Mouse (Mus musculus) heart, embryonic 12.5 days (tissue): ENCODE measurements around the gene Aldh3b2. TPM values are rescaled to one million over a fixed set of nuclear protein-coding genes. Genes with fewer than 3 reads are reported as not detected.

Experiments
- ATAC-seq: fragments of 200-750 bp; cut with Nextera tagmentation; 2 replicates; pipeline ENCODE4 v1.8.0; 2017; ENCODE audit warnings: moderate TSS enrichment, moderate library complexity; ENCODE audit not compliant: insufficient number of reproducible peaks, low FRiP score
- H3K27ac ChIP-seq: fragments of 300-500 bp; sonication (generic); 2 replicates; pipeline ENCODE4 v1.5.1; 2016; ENCODE audit warnings: mild to moderate bottlenecking, moderate library complexity; ENCODE audit not compliant: poor library complexity, severe bottlenecking
- H3K27me3 ChIP-seq: fragments of 300-500 bp; sonication (generic); replicated peaks from 2 replicates; pipeline ENCODE4 v1.6.1; 2016; ENCODE audit warnings: mild to moderate bottlenecking, moderate library complexity
- H3K36me3 ChIP-seq: fragments of 300-500 bp; sonication (generic); 2 replicates; pipeline ENCODE4 v1.6.1; 2016; ENCODE audit warnings: mild to moderate bottlenecking, moderate library complexity
- H3K4me1 ChIP-seq: fragments of 300-500 bp; sonication (generic); replicated peaks from 2 replicates; pipeline ENCODE4 v1.6.1; 2016; ENCODE audit warnings: mild to moderate bottlenecking
- H3K4me2 ChIP-seq: fragments of 300-500 bp; sonication (generic); 2 replicates; pipeline ENCODE4 v1.6.1; 2016; ENCODE audit warnings: mild to moderate bottlenecking, moderate library complexity
- H3K4me3 ChIP-seq: fragments of 300-500 bp; sonication (generic); 2 replicates; pipeline ENCODE4 v1.5.1; 2016; ENCODE audit warnings: mild to moderate bottlenecking
- H3K9ac ChIP-seq: fragments of 300-500 bp; sonication (generic); 2 replicates; pipeline ENCODE4 v1.6.1; 2016; ENCODE audit warnings: mild to moderate bottlenecking, moderate library complexity
- H3K9me3 ChIP-seq: fragments of 300-500 bp; sonication (generic); replicated peaks from 2 replicates; pipeline ENCODE4 v1.6.1; 2016; ENCODE audit warnings: mild to moderate bottlenecking, moderate library complexity
- WGBS: fragments of 180-500 bp; shearing (Covaris S2); methylation state at CpG from one replicate; pipeline ENCODE4 v1.1.7; 2016; 5-methylcytosine and 5-hydroxymethylcytosine counted together
- polyA plus RNA-seq: library from polyadenylated mRNA; unstranded; fragments of >200 nt; fragmentation: Nextera tagmentation; extraction: Ambion mirVana; gene quantifications from 2 replicates; pipeline ENCODE4 v1.2.1, GENCODE M21; 2016

Gene Aldh3b2
- polyA plus RNA-seq, 1 experiment from 2014 or later: 0.86 TPM

DNA sequence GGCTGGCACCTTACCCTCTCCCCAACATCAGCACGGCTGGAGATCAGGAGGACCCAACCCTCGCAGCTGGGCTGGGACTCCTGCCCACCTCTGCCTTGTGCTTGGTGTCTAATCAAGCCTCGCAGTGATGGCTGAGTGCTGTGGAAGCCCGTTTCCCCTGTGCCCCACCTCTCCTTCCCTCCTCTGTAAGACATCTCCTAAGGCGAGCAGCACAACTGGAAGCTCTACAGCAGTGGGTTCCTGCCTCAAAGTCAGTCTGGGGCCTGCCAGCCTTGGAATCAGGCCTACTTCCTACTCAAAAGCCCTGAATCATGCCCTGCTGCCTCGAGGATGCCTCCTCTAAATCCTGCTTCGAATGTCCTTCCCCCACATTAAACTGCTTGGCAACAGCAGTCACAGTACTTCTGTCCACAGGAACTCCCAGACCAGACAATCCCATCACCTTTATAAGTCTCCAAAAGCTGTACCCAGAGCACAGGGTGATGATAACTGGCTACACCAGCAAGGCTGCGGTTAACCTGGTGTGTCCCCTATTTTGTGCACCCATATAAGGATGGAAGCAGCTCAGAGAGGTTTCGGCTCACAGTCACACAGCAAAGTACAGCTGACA is 27.1 kb downstream of the Aldh3b2 start:
- Histone ChIP-seq H3K36me3 (peaks cover 1% of the 10 kb centered on the region; the same call in 1 of the 2 replicates), H3K27me3 (0 out of 2 replicates have a peak, but pooled peaks cover 5% of the 10 kb centered on the region), H3K27ac (no peak overlapping the region), H3K9me3 (no peaks in the 10 kb centered on the region), H3K9ac (peak overlapping the region; percentile 94), H3K4me1 (peaks cover 49% of the 10 kb centered on the region), H3K4me2 (peak overlapping the region; percentile 87), H3K4me3 (peak overlapping the region; percentile 77)
- no peak for ATAC-seq
- 81% methylated on average over 9 of the region's 9 CpGs for WGBS

DNA sequence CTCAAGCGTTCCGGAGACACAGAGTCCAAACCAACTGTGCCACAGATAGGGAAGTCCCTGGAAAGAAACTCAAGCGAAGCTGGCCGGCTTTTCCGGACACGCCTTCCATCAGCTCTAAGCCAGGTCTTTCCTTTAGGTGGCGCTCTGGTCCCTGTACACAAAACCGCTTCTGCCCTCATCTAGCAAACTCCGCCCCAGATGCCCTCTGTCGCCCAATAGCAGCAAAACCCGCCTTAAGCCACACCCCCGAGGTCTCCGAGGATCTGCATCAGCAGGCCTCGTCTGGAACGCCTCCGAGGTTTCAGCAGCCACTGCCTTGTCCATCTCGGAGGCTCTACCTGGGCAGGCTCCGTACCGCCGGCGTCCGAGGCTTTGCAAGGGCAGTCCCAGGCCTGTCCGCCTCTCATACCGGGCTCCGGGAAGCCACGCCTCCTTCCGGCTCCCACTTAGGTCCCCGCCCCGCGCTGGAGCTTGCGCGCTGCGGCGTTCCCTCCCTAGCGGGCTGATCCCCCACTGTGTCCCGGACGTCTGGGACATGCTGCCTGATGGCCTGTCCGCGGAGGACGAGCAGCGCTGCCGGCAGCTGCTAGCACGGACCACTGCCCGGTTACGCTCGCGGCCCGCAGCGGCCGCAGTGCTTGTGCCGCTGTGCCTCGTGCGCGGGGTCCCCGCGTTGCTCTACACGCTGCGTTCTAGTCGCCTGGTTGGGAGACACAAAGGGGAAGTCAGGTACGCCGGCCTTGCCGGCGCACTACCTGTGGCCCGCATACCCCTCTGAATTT is 28.2 kb downstream of the Aldh3b2 start, which contains the start of the genes Nudt8 and Gm49405:
Gene Nudt8, plus strand, starts transcription at position 462 of the 782 bp plus-strand sequence.
Gene Gm49405, plus strand, starts transcription at position 508 of the 782 bp plus-strand sequence.
- peak within 1 kb of the TSS; percentile 87 for H3K4me2 ChIP-seq
- WGBS: under 1% methylated on average over 64 of the region's 64 CpGs
- peaks cover 59% of the 10 kb centered on the region for H3K4me1 ChIP-seq
- 0 out of 2 replicates have a peak, but pooled peaks cover 2% of the 10 kb centered on the region for H3K27me3 ChIP-seq
- peaks cover 9% of the 10 kb centered on the region for H3K36me3 ChIP-seq
- peak within 1 kb of the TSS; percentile 94 for H3K9ac ChIP-seq
- H3K4me3 ChIP-seq: peak within 1 kb of the TSS; percentile 77
- peak; percentile 90 for ATAC-seq
- peak within 1 kb of the TSS; percentile 99 for H3K27ac ChIP-seq
- H3K9me3 ChIP-seq: no peaks in the 10 kb centered on the region

DNA sequence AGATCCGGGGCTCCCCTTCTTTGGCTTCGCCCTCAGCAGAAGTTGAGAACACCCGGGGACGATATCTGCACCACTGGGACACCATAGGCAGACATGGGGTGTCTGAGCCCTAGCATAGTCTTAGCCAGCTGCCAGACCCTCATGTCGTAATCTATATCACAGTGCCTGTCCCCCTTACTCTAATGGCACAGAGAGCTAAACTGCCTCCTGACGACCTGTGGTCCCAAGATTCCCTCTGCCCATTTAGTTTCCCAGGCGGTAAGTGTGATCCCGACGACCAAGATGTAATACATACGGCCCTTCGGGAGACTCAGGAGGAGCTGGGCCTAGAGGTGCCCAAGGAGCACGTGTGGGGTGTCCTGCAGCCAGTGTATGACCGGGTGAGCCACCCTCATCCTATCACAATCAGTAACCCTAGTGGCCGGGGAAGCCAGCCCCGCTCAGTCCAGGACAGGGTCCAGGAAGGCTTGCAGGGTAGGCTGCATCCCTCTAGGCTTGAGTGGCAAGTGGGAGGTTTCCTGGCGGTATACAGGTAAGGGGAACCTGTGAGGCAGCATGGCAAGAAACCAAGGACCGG is 28.9 kb downstream of the Aldh3b2 start:
- no peaks in the 10 kb centered on the region for H3K27me3 ChIP-seq
- 19% methylated on average over 17 of the region's 17 CpGs for WGBS
- no peak for ATAC-seq
- H3K9me3 ChIP-seq: no peaks in the 10 kb centered on the region
- H3K9ac ChIP-seq: peak overlapping the region; percentile 94
- peaks cover 14% of the 10 kb centered on the region for H3K36me3 ChIP-seq
- peak overlapping the region; percentile 87 for H3K4me2 ChIP-seq
- H3K4me3 ChIP-seq: peak overlapping the region; percentile 77
- H3K4me1 ChIP-seq: peaks cover 63% of the 10 kb centered on the region
- peak overlapping the region; percentile 99 for H3K27ac ChIP-seq

DNA sequence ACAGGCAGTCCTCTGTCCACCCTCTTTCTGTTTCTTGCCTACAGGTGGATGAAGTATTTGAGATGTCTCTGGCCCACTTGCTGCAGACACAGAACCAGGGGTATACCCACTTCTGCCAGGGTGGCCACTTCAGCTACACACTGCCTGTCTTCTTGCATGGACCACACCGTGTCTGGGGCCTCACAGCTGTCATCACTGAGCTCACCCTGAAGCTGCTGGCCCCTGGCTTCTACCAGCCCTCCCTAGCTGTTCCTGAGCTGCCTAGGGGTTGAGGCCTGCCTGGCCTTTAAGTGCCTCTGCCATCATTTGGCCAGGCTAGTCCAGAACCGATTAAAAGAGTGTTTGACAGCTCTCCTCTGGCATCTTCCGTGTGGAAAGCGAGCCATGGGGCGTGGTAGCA is 29.6 kb downstream of the Aldh3b2 start:
- peaks cover 21% of the 10 kb centered on the region for H3K36me3 ChIP-seq
- peak overlapping the region; percentile 87; the same call in 1 of the 2 replicates for H3K4me2 ChIP-seq
- no peak overlapping the region for H3K4me3 ChIP-seq
- H3K4me1 ChIP-seq: peaks cover 65% of the 10 kb centered on the region
- WGBS: 67% methylated on average over 5 of the region's 5 CpGs
- H3K9ac ChIP-seq: peak overlapping the region; percentile 94; the same call in 1 of the 2 replicates
- ATAC-seq: no peak
- H3K27me3 ChIP-seq: no peaks in the 10 kb centered on the region
- H3K27ac ChIP-seq: peak overlapping the region; percentile 99
- H3K9me3 ChIP-seq: no peaks in the 10 kb centered on the region

DNA sequence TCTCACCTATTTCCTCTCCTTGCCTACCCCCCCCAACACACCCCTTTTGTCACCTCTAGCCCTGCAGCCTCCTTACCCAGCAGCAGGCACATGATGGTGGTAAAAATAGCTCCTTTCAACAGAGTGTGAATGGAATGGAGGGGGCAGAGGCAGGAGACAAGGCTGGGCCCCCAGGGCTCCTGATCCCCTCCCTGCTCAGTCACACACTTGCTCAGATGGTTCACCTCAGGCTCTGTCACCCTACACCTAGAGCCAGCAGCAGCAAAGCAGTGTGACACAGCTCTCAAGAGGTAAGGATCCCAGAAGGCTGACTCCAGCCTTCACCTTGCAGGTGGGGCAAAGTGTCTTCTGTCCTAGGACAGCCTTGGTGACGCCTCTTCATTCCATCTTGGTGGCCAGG is 31.0 kb downstream of the Aldh3b2 start, which contains the start of gene Doc2g:
Gene Doc2g, plus strand, starts transcription at position 202 of the 400 bp plus-strand sequence.
- no peaks in the 10 kb centered on the region for H3K9me3 ChIP-seq
- H3K4me3 ChIP-seq: peak within 1 kb of the TSS; percentile 27
- H3K9ac ChIP-seq: peak within 1 kb of the TSS; percentile 70
- peaks cover 35% of the 10 kb centered on the region for H3K36me3 ChIP-seq
- no peaks in the 10 kb centered on the region for H3K27me3 ChIP-seq
- peak within 1 kb of the TSS; percentile 60 for H3K4me2 ChIP-seq
- 39% methylated on average over 1 of the region's 1 CpGs for WGBS
- peak within 1 kb of the TSS; percentile 99 for H3K27ac ChIP-seq
- peak; percentile 26; the same call in 1 of the 2 replicates for ATAC-seq
- H3K4me1 ChIP-seq: peaks cover 59% of the 10 kb centered on the region

DNA sequence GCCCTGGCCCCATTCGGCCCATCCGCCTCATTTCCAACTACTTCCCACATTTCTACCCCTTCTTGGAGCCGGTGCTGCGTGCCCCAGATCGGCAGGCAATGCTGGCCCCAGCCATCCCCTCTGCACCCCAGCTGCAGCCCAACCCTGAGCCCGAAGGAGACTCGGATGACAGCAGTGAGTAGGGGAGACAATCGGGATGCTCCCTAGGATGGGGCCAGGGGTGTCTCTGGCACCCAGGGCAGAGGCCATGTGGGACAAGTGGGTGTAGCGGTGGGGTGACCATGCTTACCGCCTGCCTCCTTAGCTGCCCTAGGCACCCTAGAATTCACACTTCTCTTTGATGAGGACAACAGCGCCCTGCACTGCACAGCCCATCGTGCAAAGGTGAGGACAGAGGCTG is 31.5 kb downstream of the Aldh3b2 start:
- Histone ChIP-seq H3K27me3 (no peaks in the 10 kb centered on the region), H3K9ac (peak overlapping the region; percentile 70), H3K4me2 (peak overlapping the region; percentile 60), H3K4me3 (peak overlapping the region; percentile 27), H3K36me3 (peaks cover 40% of the 10 kb centered on the region), H3K4me1 (peaks cover 59% of the 10 kb centered on the region), H3K27ac (peak overlapping the region; percentile 99), H3K9me3 (no peaks in the 10 kb centered on the region)
- no peak for ATAC-seq
- WGBS: 68% methylated on average over 12 of the region's 12 CpGs

DNA sequence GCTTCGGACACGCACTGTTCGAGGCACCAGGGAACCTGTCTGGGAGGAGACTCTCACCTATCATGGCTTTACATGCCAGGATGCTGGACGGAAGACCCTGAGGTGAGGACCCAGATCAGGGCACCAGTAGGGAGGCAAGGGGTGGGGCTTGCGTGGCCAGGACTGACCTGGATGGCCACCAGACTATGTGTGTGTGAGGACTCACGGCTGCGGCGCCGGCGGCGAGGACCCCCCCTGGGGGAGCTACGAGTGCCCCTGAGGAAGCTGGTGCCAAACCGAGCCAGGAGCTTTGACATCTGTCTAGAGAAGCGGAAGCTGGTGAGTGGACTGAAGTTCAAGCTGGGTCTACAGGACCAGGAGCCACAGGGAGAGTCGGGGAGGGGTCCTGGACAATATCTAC is 32.2 kb downstream of the Aldh3b2 start:
- WGBS: 75% methylated on average over 15 of the region's 15 CpGs
- H3K36me3 ChIP-seq: peaks cover 47% of the 10 kb centered on the region
- H3K4me3 ChIP-seq: no peak overlapping the region

DNA sequence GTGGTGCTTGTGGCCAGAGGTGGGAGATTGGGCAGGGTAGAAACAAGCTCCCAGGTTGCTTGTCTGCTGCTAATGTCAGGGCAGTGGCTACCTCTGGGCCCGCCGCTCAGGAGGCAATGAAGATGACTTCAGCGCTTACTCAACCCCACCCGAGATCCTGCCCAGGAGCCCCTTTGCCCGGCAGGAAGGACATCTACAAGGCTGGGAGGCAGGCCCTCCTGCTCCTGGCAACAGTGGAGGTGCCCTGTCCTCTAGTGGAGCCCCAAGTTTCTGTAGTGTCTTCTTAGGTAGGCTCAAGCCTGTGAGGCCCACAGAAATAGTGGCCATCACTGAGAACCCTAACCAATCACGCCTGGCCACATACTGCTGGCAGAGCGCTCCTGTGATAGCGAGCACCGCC is 33.0 kb downstream of the Aldh3b2 start:
- Histone ChIP-seq H3K4me1 (peaks cover 51% of the 10 kb centered on the region), H3K4me2 (peak overlapping the region; percentile 6; the same call in 1 of the 2 replicates), H3K36me3 (peaks cover 54% of the 10 kb centered on the region), H3K9me3 (no peaks in the 10 kb centered on the region), H3K27me3 (no peaks in the 10 kb centered on the region), H3K9ac (peak overlapping the region; percentile 21; the same call in 1 of the 2 replicates), H3K27ac (peak overlapping the region; percentile 11), H3K4me3 (no peak overlapping the region)
- ATAC-seq: no peak
- 83% methylated on average over 9 of the region's 9 CpGs for WGBS

More for the DNA sequence above, 32.2 kb downstream of the Aldh3b2 start:
- Histone ChIP-seq H3K4me2 (peak overlapping the region; percentile 60), H3K4me1 (peaks cover 55% of the 10 kb centered on the region), H3K9me3 (no peaks in the 10 kb centered on the region), H3K9ac (peak overlapping the region; percentile 70; the same call in 1 of the 2 replicates), H3K27ac (peak overlapping the region; percentile 99), H3K27me3 (no peaks in the 10 kb centered on the region)
- no peak for ATAC-seq

DNA sequence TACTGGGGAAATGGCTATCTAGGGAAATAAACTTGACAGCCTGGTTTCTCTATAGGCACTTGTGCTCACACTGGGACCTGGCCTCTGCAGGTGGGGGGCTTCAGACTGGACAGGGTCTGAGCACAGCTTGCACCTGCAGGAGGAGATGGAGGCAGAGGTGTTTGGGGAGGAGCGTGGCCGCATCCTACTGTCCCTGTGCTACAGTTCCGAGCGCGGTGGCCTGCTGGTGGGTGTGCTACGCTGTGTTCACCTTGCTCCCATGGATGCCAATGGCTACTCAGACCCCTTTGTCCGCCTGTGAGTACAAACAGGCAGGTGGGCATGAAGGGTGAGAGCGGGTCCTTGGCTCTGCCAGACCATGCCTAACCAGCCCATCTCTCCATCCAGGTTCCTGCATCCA is 33.8 kb downstream of the Aldh3b2 start:
- Histone ChIP-seq H3K36me3 (peaks cover 61% of the 10 kb centered on the region), H3K9ac (no peak overlapping the region), H3K4me1 (peaks cover 50% of the 10 kb centered on the region), H3K4me3 (no peak overlapping the region), H3K4me2 (no peak overlapping the region), H3K27ac (no peak overlapping the region), H3K27me3 (no peaks in the 10 kb centered on the region), H3K9me3 (no peaks in the 10 kb centered on the region)
- ATAC-seq: no peak
- 88% methylated on average over 8 of the region's 8 CpGs for WGBS

DNA sequence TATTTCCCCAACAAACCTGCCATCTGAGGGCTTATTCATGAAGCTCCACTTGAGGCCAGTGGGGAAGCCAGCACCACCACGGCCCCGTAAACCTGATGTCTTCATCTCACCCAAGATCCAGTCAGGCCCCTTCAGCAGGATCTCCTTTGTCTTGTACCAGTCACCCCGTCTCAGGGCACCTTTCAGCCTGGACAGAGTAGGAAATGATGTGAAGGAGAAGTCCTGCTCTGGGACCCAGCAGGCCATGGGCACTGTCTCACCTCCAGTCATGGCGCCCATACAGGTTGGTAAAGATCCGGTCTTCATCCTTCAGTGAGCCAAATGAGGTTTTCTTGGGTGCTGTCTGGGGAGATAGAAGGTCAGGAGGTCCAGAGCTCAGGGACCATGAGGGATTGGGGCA is 39.0 kb downstream of the Aldh3b2 start:
- H3K9me3 ChIP-seq: no peaks in the 10 kb centered on the region
- 94% methylated on average over 5 of the region's 5 CpGs for WGBS
- no peak overlapping the region for H3K27ac ChIP-seq
- H3K4me3 ChIP-seq: no peak overlapping the region
- H3K4me1 ChIP-seq: peaks cover 29% of the 10 kb centered on the region
- H3K4me2 ChIP-seq: peak overlapping the region; percentile 69; the same call in 1 of the 2 replicates
- H3K36me3 ChIP-seq: peaks cover 48% of the 10 kb centered on the region
- ATAC-seq: no peak
- H3K9ac ChIP-seq: no peak overlapping the region
- H3K27me3 ChIP-seq: no peaks in the 10 kb centered on the region
